Mouse (Mus musculus): ENCODE data around the gene Grid1. TPM values are rescaled to one million over a fixed set of nuclear protein-coding genes. Genes with fewer than 3 reads are reported as not detected.

Gene Grid1
- polyA plus RNA-seq, 1 experiment from 2014 or later, result 1.1 TPM

DNA sequence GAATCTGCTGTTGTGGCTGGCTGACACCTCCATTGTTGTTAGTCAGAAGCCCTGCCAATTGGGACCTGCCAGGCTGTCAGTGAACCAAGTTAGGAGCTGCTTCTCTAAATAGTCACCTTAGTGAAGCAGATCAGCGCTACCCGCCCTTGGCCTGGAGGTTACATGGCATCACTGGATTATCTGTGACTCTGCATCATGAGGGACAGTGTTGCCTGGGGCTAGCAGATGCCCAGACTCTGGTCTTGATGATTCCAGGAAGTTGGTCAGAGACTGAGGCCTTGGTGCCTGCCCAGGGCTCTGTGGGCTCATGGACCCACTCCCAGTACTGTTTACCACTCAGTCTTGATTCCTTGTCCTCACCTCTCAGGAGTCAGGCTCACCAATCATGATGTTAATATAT, 209.7 kb downstream of the Grid1 start:
- no peaks in the 10 kb centered on the region for H3K9me3 ChIP-seq (replicated peaks; ENCODE audit: control insufficient read depth, low read length)
- no peak overlapping the region for H3K9ac ChIP-seq (ENCODE audit: low read length)
- H3K27ac ChIP-seq (ENCODE audit: low read depth, low read length), result no peak overlapping the region
- H3K36me3 ChIP-seq (ENCODE audit: control insufficient read depth, insufficient read depth, low read length), result no peaks in the 10 kb centered on the region
- WGBS, result 95% methylated on average over 2 of the region's 2 CpGs
- H3K4me3 ChIP-seq (ENCODE audit: low read depth, low read length), result no peak overlapping the region
- no peak for ATAC-seq
- H3K27me3 ChIP-seq (replicated peaks; ENCODE audit: control insufficient read depth, insufficient read depth, low read length), result no peaks in the 10 kb centered on the region
- H3K4me2 ChIP-seq (ENCODE audit: low read length), result no peak overlapping the region
- DNase-seq (ENCODE audit: low spot score), result no peak
- peaks cover 3% of the 10 kb centered on the region; the same call in 1 of the 2 replicates for H3K4me1 ChIP-seq (ENCODE audit: control insufficient read depth, insufficient read depth, low read length)

DNA sequence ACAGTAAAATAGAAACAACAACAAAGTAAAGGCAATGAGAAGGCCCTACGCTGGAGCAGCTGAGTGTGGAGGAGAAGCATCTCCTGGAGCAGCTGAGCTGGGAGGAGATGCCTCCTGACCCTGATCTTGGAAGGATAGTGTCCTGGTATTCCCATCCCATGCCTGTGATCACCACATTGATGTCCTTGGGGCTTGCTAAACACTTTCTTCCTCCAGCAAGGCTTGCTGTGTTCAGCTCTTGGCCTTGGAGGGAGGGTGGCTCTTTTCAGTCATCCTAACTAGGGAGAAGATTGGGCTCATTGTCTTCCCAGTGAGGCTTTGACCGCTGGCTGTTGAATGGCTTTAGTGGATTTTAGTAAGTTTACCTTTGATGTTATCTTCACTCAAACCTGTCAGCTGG, 210.4 kb downstream of the Grid1 start:
- ATAC-seq, result no peak
- 81% methylated on average over 2 of the region's 2 CpGs for WGBS
- peaks cover 3% of the 10 kb centered on the region; the same call in 1 of the 2 replicates for H3K4me1 ChIP-seq (ENCODE audit: control insufficient read depth, insufficient read depth, low read length)
- H3K4me2 ChIP-seq (ENCODE audit: low read length), result no peak overlapping the region
- no peaks in the 10 kb centered on the region for H3K27me3 ChIP-seq (replicated peaks; ENCODE audit: control insufficient read depth, insufficient read depth, low read length)
- no peak overlapping the region for H3K27ac ChIP-seq (ENCODE audit: low read depth, low read length)
- H3K4me3 ChIP-seq (ENCODE audit: low read depth, low read length), result no peak overlapping the region
- no peaks in the 10 kb centered on the region for H3K9me3 ChIP-seq (replicated peaks; ENCODE audit: control insufficient read depth, low read length)
- no peak for DNase-seq (ENCODE audit: low spot score)
- H3K36me3 ChIP-seq (ENCODE audit: control insufficient read depth, insufficient read depth, low read length), result no peaks in the 10 kb centered on the region
- no peak overlapping the region for H3K9ac ChIP-seq (ENCODE audit: low read length)

DNA sequence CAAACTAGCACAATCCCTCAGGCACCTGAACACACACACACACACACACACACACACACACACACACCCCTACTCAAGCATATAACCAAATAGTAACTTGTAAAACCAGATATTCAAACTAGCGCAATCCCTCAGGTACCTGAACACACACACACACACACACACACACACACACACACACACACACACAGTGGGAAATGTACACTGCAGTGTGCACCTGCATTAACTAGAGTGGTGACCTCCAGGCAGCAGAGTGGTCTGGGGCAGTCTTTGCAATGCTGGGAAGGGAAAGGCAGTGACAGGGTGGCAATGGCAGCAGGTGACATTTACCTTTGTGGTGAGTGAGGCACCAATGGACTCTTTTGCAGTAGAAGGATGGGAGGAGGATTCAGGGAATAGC, 212.4 kb downstream of the Grid1 start:
- Histone ChIP-seq H3K9ac (ENCODE audit: low read length) (no peak overlapping the region), H3K36me3 (ENCODE audit: control insufficient read depth, insufficient read depth, low read length) (no peaks in the 10 kb centered on the region), H3K4me1 (ENCODE audit: control insufficient read depth, insufficient read depth, low read length) (peaks cover 3% of the 10 kb centered on the region; the same call in 1 of the 2 replicates), H3K27ac (ENCODE audit: low read depth, low read length) (no peak overlapping the region), H3K27me3 (replicated peaks; ENCODE audit: control insufficient read depth, insufficient read depth, low read length) (no peaks in the 10 kb centered on the region), H3K4me3 (ENCODE audit: low read depth, low read length) (no peak overlapping the region), H3K9me3 (replicated peaks; ENCODE audit: control insufficient read depth, low read length) (no peaks in the 10 kb centered on the region), H3K4me2 (ENCODE audit: low read length) (no peak overlapping the region)
- no peak for DNase-seq (ENCODE audit: low spot score)
- no peak for ATAC-seq
- 95% methylated on average over 1 of the region's 1 CpGs for WGBS

DNA sequence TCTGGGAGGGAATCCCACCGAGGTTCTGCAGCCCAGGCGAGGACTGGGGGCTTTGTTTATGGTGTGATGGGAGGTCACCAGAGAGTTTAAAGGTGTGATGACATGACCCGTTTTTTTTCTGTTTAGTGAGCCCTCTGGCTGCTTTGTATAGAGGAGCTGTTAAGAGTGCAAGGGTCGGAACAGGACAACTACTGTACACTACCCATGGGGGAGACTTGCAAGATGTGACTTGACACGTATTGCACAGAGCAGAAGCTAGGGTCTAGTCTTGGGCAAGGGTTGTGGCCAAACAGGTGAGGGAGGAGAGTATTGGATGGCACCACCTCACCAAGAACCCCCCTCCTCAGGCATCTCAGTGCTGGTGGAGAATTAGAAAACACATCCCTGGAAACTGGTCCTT, 224.4 kb downstream of the Grid1 start:
- H3K4me3 ChIP-seq (ENCODE audit: low read depth, low read length), result no peak overlapping the region
- no peaks in the 10 kb centered on the region for H3K27me3 ChIP-seq (replicated peaks; ENCODE audit: control insufficient read depth, insufficient read depth, low read length)
- WGBS, result 62% methylated on average over 5 of the region's 5 CpGs
- H3K9ac ChIP-seq (ENCODE audit: low read length), result no peak overlapping the region
- ATAC-seq (no peak), DNase-seq (ENCODE audit: low spot score) (no peak)
- H3K4me1 ChIP-seq (ENCODE audit: control insufficient read depth, insufficient read depth, low read length), result peaks cover 2% of the 10 kb centered on the region; the same call in 1 of the 2 replicates
- H3K27ac ChIP-seq (ENCODE audit: low read depth, low read length), result no peak overlapping the region
- no peak overlapping the region for H3K4me2 ChIP-seq (ENCODE audit: low read length)
- no peaks in the 10 kb centered on the region for H3K36me3 ChIP-seq (ENCODE audit: control insufficient read depth, insufficient read depth, low read length)
- H3K9me3 ChIP-seq (replicated peaks; ENCODE audit: control insufficient read depth, low read length), result no peaks in the 10 kb centered on the region

DNA sequence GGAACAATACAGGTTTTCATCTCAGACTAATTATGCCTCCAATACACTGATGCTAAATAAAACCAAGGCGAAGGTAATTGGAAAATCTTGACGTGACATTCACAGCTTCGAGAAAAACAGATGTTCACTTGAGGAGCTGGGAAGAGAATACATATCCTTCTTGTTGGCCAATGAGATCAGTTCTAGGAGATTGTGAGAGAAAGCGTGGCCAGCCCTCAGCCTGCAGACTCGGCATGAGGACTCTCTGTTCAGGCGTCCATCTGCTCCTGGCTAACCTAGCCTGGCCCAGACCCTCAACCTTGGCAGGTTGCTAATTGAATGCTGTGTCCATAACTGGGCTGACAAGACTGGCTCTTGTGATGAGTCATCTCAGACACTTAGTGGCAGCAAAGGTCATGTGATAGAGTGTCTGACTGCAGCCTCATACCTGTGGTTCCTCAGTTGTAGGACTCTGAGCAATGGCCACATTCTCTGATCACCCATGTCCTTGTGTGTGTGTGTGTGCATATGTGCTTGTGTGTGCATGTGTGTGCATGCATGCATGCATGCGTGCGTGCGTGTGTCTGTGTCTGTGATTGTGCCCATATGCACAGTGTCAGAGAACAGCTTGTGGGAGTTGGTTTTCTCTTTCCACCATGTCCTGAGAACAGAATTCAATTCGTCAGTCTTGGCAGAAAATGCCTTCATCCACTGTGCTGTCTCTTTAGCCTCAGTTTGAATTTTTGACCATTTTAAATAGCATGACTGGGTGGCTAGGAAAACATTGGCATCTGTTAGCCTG, 225.2 kb downstream of the Grid1 start:
- Histone ChIP-seq H3K27me3 (replicated peaks; ENCODE audit: control insufficient read depth, insufficient read depth, low read length) (no peaks in the 10 kb centered on the region), H3K9ac (ENCODE audit: low read length) (no peak overlapping the region), H3K4me1 (ENCODE audit: control insufficient read depth, insufficient read depth, low read length) (peaks cover 2% of the 10 kb centered on the region; the same call in 1 of the 2 replicates), H3K36me3 (ENCODE audit: control insufficient read depth, insufficient read depth, low read length) (no peaks in the 10 kb centered on the region), H3K4me3 (ENCODE audit: low read depth, low read length) (no peak overlapping the region), H3K9me3 (replicated peaks; ENCODE audit: control insufficient read depth, low read length) (no peaks in the 10 kb centered on the region), H3K4me2 (ENCODE audit: low read length) (no peak overlapping the region), H3K27ac (ENCODE audit: low read depth, low read length) (no peak overlapping the region)
- DNase-seq (ENCODE audit: low spot score), result peak; percentile 53
- WGBS, result 60% methylated on average over 10 of the region's 10 CpGs
- ATAC-seq, result peak; percentile 54

DNA sequence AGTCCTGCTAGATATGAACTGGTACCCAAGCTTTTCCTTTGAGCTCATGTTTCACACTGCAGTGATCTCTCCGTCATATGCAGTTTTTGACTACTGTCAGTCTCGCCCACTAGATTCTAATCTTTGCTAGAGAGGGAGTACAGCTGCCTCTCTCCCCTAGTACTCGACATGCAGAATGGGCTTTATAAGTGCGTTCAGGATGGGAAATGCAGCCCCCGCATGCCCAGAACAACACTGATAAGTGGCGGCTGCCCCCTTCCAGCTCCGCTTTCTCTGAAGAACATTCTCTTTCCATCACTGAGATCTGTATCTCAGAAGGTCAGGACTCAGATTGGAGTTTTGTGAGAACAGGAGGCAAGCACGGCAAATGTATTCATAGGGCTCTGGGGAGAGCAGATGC, 229.3 kb downstream of the Grid1 start:
- no peak overlapping the region for H3K9ac ChIP-seq (ENCODE audit: low read length)
- ATAC-seq (no peak), DNase-seq (ENCODE audit: low spot score) (no peak)
- WGBS, result 86% methylated on average over 8 of the region's 8 CpGs
- no peaks in the 10 kb centered on the region for H3K36me3 ChIP-seq (ENCODE audit: control insufficient read depth, insufficient read depth, low read length)
- H3K27me3 ChIP-seq (replicated peaks; ENCODE audit: control insufficient read depth, insufficient read depth, low read length), result no peaks in the 10 kb centered on the region
- H3K4me2 ChIP-seq (ENCODE audit: low read length), result no peak overlapping the region
- H3K4me3 ChIP-seq (ENCODE audit: low read depth, low read length), result no peak overlapping the region
- H3K27ac ChIP-seq (ENCODE audit: low read depth, low read length), result no peak overlapping the region
- H3K4me1 ChIP-seq (ENCODE audit: control insufficient read depth, insufficient read depth, low read length), result peaks cover 2% of the 10 kb centered on the region; the same call in 1 of the 2 replicates
- no peaks in the 10 kb centered on the region for H3K9me3 ChIP-seq (replicated peaks; ENCODE audit: control insufficient read depth, low read length)

DNA sequence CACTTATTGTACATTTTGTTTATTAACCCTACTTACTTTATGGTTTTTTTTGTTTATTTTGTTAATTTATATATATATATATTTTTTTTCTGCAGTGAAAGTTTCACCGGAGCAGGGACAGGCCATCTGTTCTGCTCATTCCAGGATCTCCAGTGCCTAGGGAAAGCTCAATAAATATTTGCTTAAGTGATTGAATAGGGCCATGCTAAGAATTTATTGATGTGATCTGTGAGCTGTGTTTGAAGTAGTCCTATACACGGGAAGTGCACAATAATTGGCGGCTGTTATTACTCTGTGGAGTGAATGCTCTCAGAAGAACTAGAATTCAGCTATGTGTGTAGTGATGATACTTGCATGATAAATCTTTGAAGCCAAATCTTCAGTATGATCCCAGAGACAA, 234.2 kb downstream of the Grid1 start:
- H3K27ac ChIP-seq (ENCODE audit: low read depth, low read length), result no peak overlapping the region
- H3K4me2 ChIP-seq (ENCODE audit: low read length), result no peak overlapping the region
- no peaks in the 10 kb centered on the region for H3K4me1 ChIP-seq (ENCODE audit: control insufficient read depth, insufficient read depth, low read length)
- no peaks in the 10 kb centered on the region for H3K36me3 ChIP-seq (ENCODE audit: control insufficient read depth, insufficient read depth, low read length)
- no peak overlapping the region for H3K9ac ChIP-seq (ENCODE audit: low read length)
- no peaks in the 10 kb centered on the region for H3K9me3 ChIP-seq (replicated peaks; ENCODE audit: control insufficient read depth, low read length)
- WGBS, result 85% methylated on average over 3 of the region's 3 CpGs
- ATAC-seq, result no peak
- H3K4me3 ChIP-seq (ENCODE audit: low read depth, low read length), result no peak overlapping the region
- H3K27me3 ChIP-seq (replicated peaks; ENCODE audit: control insufficient read depth, insufficient read depth, low read length), result no peaks in the 10 kb centered on the region
- no peak for DNase-seq (ENCODE audit: low spot score)

DNA sequence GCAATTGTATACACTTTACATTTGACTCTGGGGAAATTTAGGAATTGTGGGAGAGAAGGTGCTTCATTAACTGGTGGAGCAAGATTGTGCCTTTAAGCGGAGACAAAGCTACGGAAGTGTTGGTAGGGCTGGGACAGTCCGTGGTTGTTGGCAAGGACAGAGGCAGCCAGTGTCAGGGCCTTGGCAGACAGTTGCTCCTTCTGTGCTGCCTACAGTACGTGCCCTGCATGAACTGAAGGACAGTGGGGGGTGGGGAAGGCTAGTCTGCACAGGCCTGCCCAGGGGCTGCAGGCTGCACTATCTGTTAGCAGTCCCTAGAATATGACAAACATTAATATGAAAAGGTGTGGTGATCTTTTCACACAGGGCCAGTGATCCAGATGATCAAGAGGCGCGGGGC, 254.7 kb downstream of the Grid1 start:
- no peak overlapping the region for H3K4me2 ChIP-seq (ENCODE audit: low read length)
- H3K9ac ChIP-seq (ENCODE audit: low read length), result no peak overlapping the region
- no peaks in the 10 kb centered on the region for H3K27me3 ChIP-seq (replicated peaks; ENCODE audit: control insufficient read depth, insufficient read depth, low read length)
- peaks cover 8% of the 10 kb centered on the region; the same call in 1 of the 2 replicates for H3K4me1 ChIP-seq (ENCODE audit: control insufficient read depth, insufficient read depth, low read length)
- H3K4me3 ChIP-seq (ENCODE audit: low read depth, low read length), result no peak overlapping the region
- no peaks in the 10 kb centered on the region for H3K9me3 ChIP-seq (replicated peaks; ENCODE audit: control insufficient read depth, low read length)
- no peaks in the 10 kb centered on the region for H3K36me3 ChIP-seq (ENCODE audit: control insufficient read depth, insufficient read depth, low read length)
- DNase-seq (ENCODE audit: low spot score) (peak; percentile 81), ATAC-seq (peak; percentile 96)
- 46% methylated on average over 6 of the region's 6 CpGs for WGBS
- no peak overlapping the region for H3K27ac ChIP-seq (ENCODE audit: low read depth, low read length)

DNA sequence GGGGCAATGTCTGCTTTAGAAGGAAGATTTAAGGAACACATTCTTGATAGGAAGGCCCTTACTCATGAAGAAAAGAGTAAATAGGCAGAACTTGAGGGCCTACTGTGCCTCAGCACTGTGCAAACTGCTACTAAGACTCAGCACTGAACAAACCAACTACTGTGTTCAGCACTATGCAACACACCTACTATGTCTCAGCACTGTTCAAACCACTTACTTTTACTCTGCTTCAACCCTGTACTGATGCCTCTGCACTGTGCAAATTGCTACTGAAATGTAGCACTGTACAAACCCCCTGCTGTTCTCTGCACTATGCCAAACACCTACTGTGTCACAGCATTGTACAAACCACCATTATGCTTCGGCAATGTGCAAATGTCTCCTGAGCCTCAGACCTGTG, 260.0 kb downstream of the Grid1 start:
- H3K27ac ChIP-seq (ENCODE audit: low read depth, low read length), result no peak overlapping the region
- no peaks in the 10 kb centered on the region for H3K4me1 ChIP-seq (ENCODE audit: control insufficient read depth, insufficient read depth, low read length)
- no peaks in the 10 kb centered on the region for H3K27me3 ChIP-seq (replicated peaks; ENCODE audit: control insufficient read depth, insufficient read depth, low read length)
- no peak for ATAC-seq
- no peak for DNase-seq (ENCODE audit: low spot score)
- WGBS, result 48% methylated on average over 1 of the region's 1 CpGs
- no peaks in the 10 kb centered on the region for H3K36me3 ChIP-seq (ENCODE audit: control insufficient read depth, insufficient read depth, low read length)
- H3K4me2 ChIP-seq (ENCODE audit: low read length), result no peak overlapping the region
- H3K4me3 ChIP-seq (ENCODE audit: low read depth, low read length), result no peak overlapping the region
- no peak overlapping the region for H3K9ac ChIP-seq (ENCODE audit: low read length)
- H3K9me3 ChIP-seq (replicated peaks; ENCODE audit: control insufficient read depth, low read length), result no peaks in the 10 kb centered on the region

Measured in forebrain, embryonic 14.5 days (tissue).